Mouse (Mus musculus) myocyte (in vitro differentiated cells): ENCODE results near the gene Dhtkd1.

Source experiments
- CEBPB ChIP-seq: IDR thresholded peaks from 2 replicates; pipeline ENCODE4 v1.6.1; 2011; ENCODE audit warnings: mild to moderate bottlenecking, moderate library complexity; ENCODE audit not compliant: poor library complexity, insufficient read depth, severe bottlenecking
- E2F4 ChIP-seq: IDR thresholded peaks from one replicate; pipeline ENCODE4 v1.6.1; 2011; ENCODE audit warnings: mild to moderate bottlenecking, control low read depth, moderate library complexity; ENCODE audit not compliant: insufficient read depth
- MAX ChIP-seq: IDR thresholded peaks from one replicate; pipeline ENCODE4 v1.6.1; 2011; ENCODE audit warnings: low read depth, mild to moderate bottlenecking, control low read depth
- MYOG ChIP-seq, 3 experiments: IDR thresholded peaks; one replicate each; pipeline ENCODE4 v1.6.1; 2011; ENCODE audit warnings: control low read depth in 2 of 3, low read depth in 2 of 3, mild to moderate bottlenecking in 2 of 3; ENCODE audit not compliant: insufficient read length in 2 of 3, control insufficient read depth in 1 of 3, insufficient read depth in 1 of 3
- POLR2A ChIP-seq: IDR thresholded peaks from one replicate; pipeline ENCODE4 v1.6.1; 2011; ENCODE audit warnings: low read depth, mild to moderate bottlenecking, control low read depth, moderate library complexity; ENCODE audit not compliant: insufficient read length
- POLR2AphosphoS2 ChIP-seq: IDR thresholded peaks from one replicate; pipeline ENCODE4 v1.6.1; 2011; ENCODE audit warnings: low read depth, control low read depth; ENCODE audit not compliant: insufficient read length
- REST ChIP-seq: IDR thresholded peaks from one replicate; pipeline ENCODE4 v1.6.1; 2011; ENCODE audit warnings: mild to moderate bottlenecking, control low read depth, moderate library complexity; ENCODE audit not compliant: insufficient read depth, insufficient read length
- SRF ChIP-seq: IDR thresholded peaks from one replicate; pipeline ENCODE4 v1.6.1; 2011; ENCODE audit warnings: low read depth; ENCODE audit not compliant: control insufficient read depth, insufficient read length
- TCF12 ChIP-seq: IDR thresholded peaks from one replicate; pipeline ENCODE4 v1.6.1; 2011; ENCODE audit warnings: mild to moderate bottlenecking, control low read depth; ENCODE audit not compliant: poor library complexity, insufficient read depth, severe bottlenecking
- USF1 ChIP-seq: IDR thresholded peaks from one replicate; pipeline ENCODE4 v1.6.1; 2011; ENCODE audit warnings: low read depth, mild to moderate bottlenecking, control low read depth, moderate library complexity

GRCm38 (mm10) chr2:5911282-5911965 is 31.2 kb downstream of the Dhtkd1 start:
- TF ChIP-seq POLR2A (no peak), SRF (no peak), REST (no peak), MAX (no peak), E2F4 (no peak), TCF12 (no peak), MYOG (IDR thresholded peaks at IDR 0.05; ENCODE audit: control insufficient read depth in 1 of 3, insufficient read depth in 1 of 3, insufficient read length in 2 of 3, low read depth in 2 of 3) (no peak), USF1 (no peak), POLR2AphosphoS2 (no peak), CEBPB (no peak)
